Mouse (Mus musculus) liver, adult 2 months (tissue): ENCODE measurements around the gene Gm10668. TPM values are rescaled to one million over a fixed set of nuclear protein-coding genes. Genes with fewer than 3 reads are reported as not detected.
"Not testable (repeated sequence)": the region's sequence is repeated elsewhere in the genome, so short reads cannot be mapped to it uniquely, and the experiment has no call there.

Experiments
- DNase-seq: peaks from one replicate; pipeline ENCODE4 v3.0.0-alpha.2; 2011; ENCODE audit warnings: low read depth, low spot score; ENCODE audit errors: extremely low read depth
- H3K27ac ChIP-seq: fragments of 200-500 bp; replicated peaks from 2 replicates; pipeline ENCODE4 v1.5.1; 2012; ENCODE audit warnings: low read depth, mild to moderate bottlenecking, control low read depth, inconsistent platforms, low read length; ENCODE audit not compliant: insufficient read depth
- H3K27me3 ChIP-seq: fragments of 200-500 bp; 2 replicates; pipeline ENCODE4 v1.6.1; 2012; ENCODE audit warnings: mild to moderate bottlenecking, moderate library complexity, low read length, inconsistent platforms; ENCODE audit not compliant: control insufficient read depth, insufficient read depth
- H3K36me3 ChIP-seq: fragments of 200-500 bp; 2 replicates; pipeline ENCODE4 v1.6.1; 2012; ENCODE audit warnings: low read length, inconsistent platforms; ENCODE audit not compliant: control insufficient read depth, insufficient read depth
- H3K4me1 ChIP-seq: fragments of 200-500 bp; 2 replicates; pipeline ENCODE4 v1.6.1; 2011; ENCODE audit warnings: low read length; ENCODE audit not compliant: control insufficient read depth, insufficient read depth
- H3K4me3 ChIP-seq: fragments of 200-500 bp; 2 replicates; pipeline ENCODE4 v1.5.1; 2011; ENCODE audit warnings: low read depth, mild to moderate bottlenecking, control low read depth, low read length, moderate library complexity; ENCODE audit not compliant: insufficient read depth
- H3K79me2 ChIP-seq: fragments of 200-500 bp; 2 replicates; pipeline ENCODE4 v1.6.1; 2012; ENCODE audit warnings: inconsistent platforms, mild to moderate bottlenecking, low read length, moderate library complexity; ENCODE audit not compliant: control insufficient read depth, insufficient read depth
- H3K9ac ChIP-seq: fragments of 200-500 bp; 2 replicates; pipeline ENCODE4 v1.6.1; 2012; ENCODE audit warnings: low read depth, mild to moderate bottlenecking, control low read depth, inconsistent platforms, low read length
- WGBS: fragments of 180-500 bp; shearing (Covaris S2); methylation state at CpG from one replicate; pipeline ENCODE4 v1.1.7; 2018; 5-methylcytosine and 5-hydroxymethylcytosine counted together
- polyA plus RNA-seq: library from polyadenylated mRNA; depleted of rRNA; stranded (reverse); fragments of >200 nt; gene quantifications from 2 replicates; pipeline ENCODE4 v1.2.3, GENCODE M21; 2012; rRNA removed
- total RNA-seq: library from RNA; depleted of rRNA; stranded (reverse); fragments of >200 nt; gene quantifications from 2 replicates; pipeline ENCODE4 v1.2.3, GENCODE M21; 2014; rRNA removed

Gene Gm10668
- total RNA-seq, result not detected in 2 replicates
- not detected in 2 replicates for polyA plus RNA-seq

GRCm38 (mm10) chr7:20730524-20730923 is at the start of gene Gm10668:
Gene Gm10668, minus strand, starts transcription at chr7:20730624.
- H3K9ac ChIP-seq, H3K27ac ChIP-seq, H3K4me1 ChIP-seq, H3K27me3 ChIP-seq, H3K36me3 ChIP-seq, DNase-seq, H3K79me2 ChIP-seq, H3K4me3 ChIP-seq: not testable (repeated sequence)
- whole genome bisulfite sequencing, result no CpG with 5 or more reads among the region's 1 CpGs

- H3K27ac ChIP-seq, DNase-seq, H3K79me2 ChIP-seq, H3K9ac ChIP-seq, H3K4me3 ChIP-seq, H3K27me3 ChIP-seq, H3K36me3 ChIP-seq, H3K4me1 ChIP-seq: not testable (repeated sequence)
- WGBS, result no CpG with 5 or more reads among the region's 3 CpGs
Observed at GRCm38 (mm10) chr7:20770885-20771284, 40.5 kb upstream of the Gm10668 start, which contains the start of gene Vmn1r112. Gene Vmn1r112, plus strand, starts transcription at chr7:20771185.

DNA sequence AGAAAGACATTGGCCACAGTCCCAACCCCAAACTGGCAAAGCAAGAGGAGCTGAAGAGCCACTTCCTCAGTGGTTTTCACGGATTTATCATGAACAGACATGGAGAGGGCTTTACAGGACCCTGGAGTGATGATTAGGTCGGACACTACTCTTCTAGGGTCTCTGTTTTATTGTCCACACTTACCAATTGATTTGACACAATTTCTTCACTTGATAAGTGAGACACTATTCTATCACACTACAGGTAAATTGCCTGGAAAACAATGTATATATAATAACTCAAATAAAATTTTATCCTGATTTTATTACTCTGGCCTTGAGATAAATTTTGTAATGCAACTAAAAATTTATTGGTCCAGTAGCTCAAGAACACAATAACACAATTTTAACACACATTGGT is 27.3 kb downstream of the Gm10668 start, which contains the start of gene Vmn1r111:
Gene Vmn1r111 (minus strand): TSS at position 101 of the 400 bp plus-strand sequence.
- H3K79me2 ChIP-seq, DNase-seq, H3K4me3 ChIP-seq, H3K27me3 ChIP-seq, H3K9ac ChIP-seq, H3K36me3 ChIP-seq, H3K4me1 ChIP-seq, H3K27ac ChIP-seq: not testable (repeated sequence)
- WGBS, result no CpG with 5 or more reads among the region's 2 CpGs

Other genes with a start within 250 kb of the Gm10668 start
- gene Vmn1r103, start 220.1 kb downstream of the Gm10668 start, total RNA-seq, result not detected in 2 replicates
- not detected in 2 replicates for gene Vmn1r103, start 220.1 kb downstream of the Gm10668 start, polyA plus RNA-seq
- gene Vmn1r104, start 196.8 kb downstream of the Gm10668 start, total RNA-seq, result not detected in 2 replicates
- gene Vmn1r104, start 196.8 kb downstream of the Gm10668 start, polyA plus RNA-seq, result not detected in 2 replicates
- gene Gm5726, start 184.9 kb downstream of the Gm10668 start, total RNA-seq, result not detected in 2 replicates
- gene Gm5726, start 184.9 kb downstream of the Gm10668 start, polyA plus RNA-seq, result not detected in 2 replicates
- not detected in 2 replicates for gene Gm4141, start 154.4 kb downstream of the Gm10668 start, total RNA-seq
- gene Gm4141, start 154.4 kb downstream of the Gm10668 start, polyA plus RNA-seq, result not detected in 2 replicates
- not detected in 2 replicates for gene Gm4513, start 131.6 kb downstream of the Gm10668 start, total RNA-seq
- gene Gm4513, start 131.6 kb downstream of the Gm10668 start, polyA plus RNA-seq, result not detected in 2 replicates
- not detected in 2 replicates for gene Vmn1r107, start 61.7 kb downstream of the Gm10668 start, total RNA-seq
- gene Vmn1r107, start 61.7 kb downstream of the Gm10668 start, polyA plus RNA-seq, result not detected in 2 replicates
- gene Vmn1r111, start 27.4 kb downstream of the Gm10668 start, total RNA-seq, result not detected in 2 replicates
- not detected in 2 replicates for gene Vmn1r111, start 27.4 kb downstream of the Gm10668 start, polyA plus RNA-seq
- not detected in 2 replicates for gene Vmn1r112, start 40.6 kb upstream of the Gm10668 start, total RNA-seq
- not detected in 2 replicates for gene Vmn1r112, start 40.6 kb upstream of the Gm10668 start, polyA plus RNA-seq
- gene Vmn1r113, start 56.7 kb upstream of the Gm10668 start, total RNA-seq, result not detected in 2 replicates
- not detected in 2 replicates for gene Vmn1r113, start 56.7 kb upstream of the Gm10668 start, polyA plus RNA-seq
- not detected in 2 replicates for gene Vmn1r114, start 81.6 kb upstream of the Gm10668 start, total RNA-seq
- gene Vmn1r114, start 81.6 kb upstream of the Gm10668 start, polyA plus RNA-seq, result not detected in 2 replicates
- not detected in 2 replicates for gene Vmn1r115, start 114.4 kb upstream of the Gm10668 start, total RNA-seq
- gene Vmn1r115, start 114.4 kb upstream of the Gm10668 start, polyA plus RNA-seq, result not detected in 2 replicates
- gene Vmn1r116, start 141.6 kb upstream of the Gm10668 start, total RNA-seq, result not detected in 2 replicates
- not detected in 2 replicates for gene Vmn1r116, start 141.6 kb upstream of the Gm10668 start, polyA plus RNA-seq
- gene Vmn1r117, start 153.5 kb upstream of the Gm10668 start, total RNA-seq, result not detected in 2 replicates
- gene Vmn1r117, start 153.5 kb upstream of the Gm10668 start, polyA plus RNA-seq, result not detected in 2 replicates
- gene Vmn1r118, start 181.7 kb upstream of the Gm10668 start, total RNA-seq, result not detected in 2 replicates
- not detected in 2 replicates for gene Vmn1r118, start 181.7 kb upstream of the Gm10668 start, polyA plus RNA-seq